Mouse (Mus musculus) layer of hippocampus, adult 9-11 months (tissue): ENCODE data around the gene Ssc4d.

ENCODE experiments used
- DNase-seq: peaks from one replicate; pipeline ENCODE4 v3.0.0; 2022

Gene Ssc4d

DNA sequence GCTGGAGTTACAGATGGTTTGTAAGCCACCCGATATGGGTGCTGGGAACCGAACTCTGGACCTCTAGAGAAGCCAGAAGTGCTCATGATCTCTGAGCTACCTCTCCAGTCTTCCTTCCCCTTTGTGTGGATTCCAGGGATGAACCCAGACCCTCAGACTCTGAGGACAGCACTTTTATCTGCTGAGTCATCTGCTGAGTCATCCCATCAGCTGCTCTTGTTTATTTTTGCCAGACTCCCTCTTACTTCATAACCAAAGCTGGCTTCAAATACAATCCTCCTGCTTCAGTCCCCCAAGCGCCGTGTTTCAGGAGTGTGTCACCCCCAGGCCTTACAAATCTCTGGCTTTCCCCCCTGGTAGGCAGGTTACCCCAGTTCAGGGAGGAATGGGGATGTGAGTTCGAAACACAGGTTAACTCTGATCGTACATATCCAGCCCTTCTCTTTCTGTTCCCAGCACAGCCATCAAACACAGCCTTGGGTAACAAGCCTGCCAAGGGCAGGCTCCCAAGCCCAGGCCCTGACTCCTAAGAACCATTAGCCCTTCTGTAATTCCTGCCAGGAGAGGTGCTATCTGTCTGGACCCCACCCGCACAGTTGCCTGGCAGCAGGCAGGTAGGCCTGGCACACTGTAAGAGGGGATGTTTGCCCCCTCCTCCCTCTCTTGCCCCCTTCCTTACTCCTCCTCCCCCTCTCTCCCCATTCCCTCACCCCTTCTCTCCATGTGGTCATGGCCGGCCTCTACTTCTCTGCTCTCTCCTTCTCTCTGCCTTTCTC lies 1.8 kb upstream of the Ssc4d start:
- no peak for DNase-seq

DNA sequence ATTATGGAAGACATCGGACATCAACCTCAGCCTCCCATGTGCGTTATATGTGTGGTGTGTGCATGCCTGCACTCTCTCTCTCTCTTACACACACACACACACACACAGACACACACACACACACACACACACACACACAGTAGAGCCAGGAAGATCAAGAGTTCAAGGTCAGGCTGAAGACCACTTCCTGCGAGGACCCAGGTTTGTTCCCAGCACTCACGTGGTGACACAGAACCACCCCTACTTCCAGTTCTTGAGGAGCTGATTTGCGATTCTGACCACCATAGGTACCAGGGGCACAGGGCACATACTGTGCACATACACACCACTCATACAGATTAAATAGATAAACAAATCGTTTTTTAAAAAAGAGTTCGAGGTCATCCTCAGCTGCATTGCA lies 2.5 kb downstream of the Ssc4d start:
- no peak for DNase-seq

GRCm38 (mm10) chr5:135970247-135970646 lies 4.1 kb downstream of the Ssc4d start:
- DNase-seq, result no peak

- no peak for DNase-seq
Measured at GRCm38 (mm10) chr5:135968781-135969180, 5.5 kb downstream of the Ssc4d start.

DNA sequence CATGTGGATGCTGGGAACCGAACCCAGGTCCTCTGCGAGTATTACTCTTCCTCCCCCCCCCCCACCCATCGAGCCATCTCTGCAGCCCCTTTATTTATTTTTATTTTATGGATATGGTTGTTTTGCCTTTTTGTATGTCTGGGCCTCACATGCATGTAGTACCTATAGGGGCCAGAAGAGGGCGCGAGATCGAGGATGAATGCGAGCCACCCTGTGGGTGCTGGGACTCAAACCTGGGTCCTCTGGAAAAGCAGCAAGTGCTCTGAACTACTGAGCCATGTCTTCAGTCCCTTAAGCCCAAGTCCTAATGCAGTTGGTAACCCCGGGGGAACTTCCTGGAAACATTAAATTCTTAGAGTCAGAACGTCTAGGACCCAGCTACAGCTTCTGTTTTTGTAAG lies 7.5 kb downstream of the Ssc4d start:
- DNase-seq, result no peak

DNA sequence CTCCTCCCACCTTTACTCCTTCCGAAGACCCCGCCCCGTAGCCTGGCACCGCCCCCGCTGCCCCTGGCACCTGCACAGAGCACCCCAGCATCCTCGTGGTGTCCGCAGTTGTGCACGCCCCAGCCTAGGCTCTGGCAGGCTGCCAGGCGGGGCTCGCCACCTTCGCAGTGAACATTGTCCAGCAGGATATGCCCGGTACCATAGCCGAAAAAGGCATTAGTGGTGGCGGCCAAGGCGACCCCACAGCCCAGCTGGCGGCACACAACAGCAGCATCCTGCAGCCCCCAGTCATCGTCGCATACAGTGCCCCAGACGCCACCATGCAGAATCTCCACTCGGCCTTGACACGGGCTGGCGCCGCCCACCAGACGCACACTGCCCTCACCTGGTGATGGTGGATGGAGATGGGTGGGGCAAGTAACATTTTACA lies 8.8 kb downstream of the Ssc4d start:
- DNase-seq, result no peak

DNA sequence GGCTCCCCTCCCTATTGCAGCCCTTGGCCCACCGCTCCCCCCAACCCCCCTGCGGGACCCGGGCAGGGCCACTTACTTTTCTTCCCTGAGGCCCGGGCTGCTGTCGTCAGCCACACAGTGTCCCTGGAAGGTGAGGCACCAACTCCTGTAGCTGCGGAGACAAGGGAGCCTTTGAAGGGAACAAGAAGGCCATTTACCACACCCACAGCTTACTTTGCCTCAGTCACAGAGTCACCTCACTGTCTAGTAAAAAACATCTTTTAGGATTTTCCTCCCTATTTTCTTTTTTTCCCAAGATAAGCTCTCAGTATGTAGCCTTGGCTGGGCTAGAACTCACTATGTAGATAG lies 11.1 kb downstream of the Ssc4d start:
- DNase-seq, result no peak

DNA sequence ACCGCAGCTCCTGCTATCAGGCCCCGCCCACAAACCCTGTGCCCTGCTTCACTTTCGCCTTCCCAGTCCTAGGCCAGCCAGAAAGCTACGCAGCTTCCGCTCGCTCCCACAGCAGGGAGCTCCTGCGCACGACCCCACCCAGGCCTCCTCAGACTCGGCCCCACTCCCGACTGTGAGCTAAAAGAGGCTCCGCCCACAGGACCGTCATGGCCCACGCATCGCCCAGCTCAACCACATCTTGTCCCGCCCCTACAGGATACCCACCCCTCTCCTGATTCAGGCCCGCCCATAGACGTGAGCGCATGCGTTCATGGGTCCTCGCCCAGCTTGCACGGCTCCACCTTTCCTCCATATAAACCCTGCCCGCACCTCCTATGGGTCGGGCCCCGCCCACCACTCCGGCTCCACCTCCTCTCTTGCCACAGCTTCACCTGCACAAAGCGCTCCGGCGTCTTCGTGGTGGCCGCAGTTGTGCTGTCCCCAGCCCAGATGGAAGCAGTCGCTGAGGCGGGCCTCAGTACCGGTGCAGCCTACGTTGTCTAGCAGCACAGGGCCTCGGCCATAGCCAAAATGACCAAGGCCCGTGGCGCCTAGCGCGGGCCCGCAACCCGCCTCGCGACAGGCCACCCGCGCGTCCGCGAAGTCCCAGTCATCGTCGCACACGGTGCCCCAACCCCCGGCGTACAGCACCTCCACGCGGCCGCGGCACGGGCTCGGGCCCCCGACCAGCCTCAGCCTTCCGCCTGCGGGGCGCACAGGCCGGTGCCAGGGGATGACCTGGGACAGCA lies 11.6 kb downstream of the Ssc4d start:
- peak; percentile 99 for DNase-seq

GRCm38 (mm10) chr5:135962125-135962491 lies 12.2 kb downstream of the Ssc4d start:
- DNase-seq, result no peak

DNA sequence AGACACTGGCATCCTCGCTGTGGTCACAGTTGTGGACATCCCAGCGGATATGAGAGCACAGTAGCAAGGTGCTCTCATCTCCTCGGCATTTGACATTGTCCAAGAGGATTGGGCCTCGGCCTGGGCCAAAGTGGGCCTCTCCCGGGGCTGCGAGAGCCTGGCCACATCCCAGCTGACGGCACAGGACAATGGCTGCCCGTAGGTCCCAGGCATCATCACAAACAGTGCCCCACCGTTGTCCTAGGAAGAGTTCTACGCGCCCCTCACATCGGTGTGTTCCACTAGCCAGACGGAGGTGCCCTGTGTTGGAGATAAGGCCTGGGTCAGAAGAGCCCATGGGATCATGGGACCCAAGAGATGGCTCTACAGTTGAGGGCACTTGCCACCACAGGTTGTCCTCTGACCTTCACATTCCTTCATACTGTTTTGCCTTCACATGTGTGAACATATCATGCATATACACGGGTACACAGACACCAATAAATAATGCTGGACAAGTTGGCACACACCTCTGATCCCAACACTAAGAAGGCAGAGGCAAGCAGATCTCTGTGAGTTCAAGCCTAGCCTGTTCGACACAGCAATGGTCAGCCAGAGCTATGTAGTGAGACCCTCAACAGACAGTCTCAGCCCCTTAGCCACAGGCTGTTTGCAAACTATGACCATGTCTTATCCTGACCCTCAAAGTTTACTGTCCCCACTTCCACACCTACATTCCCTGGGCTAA lies 13.3 kb downstream of the Ssc4d start:
- no peak for DNase-seq

GRCm38 (mm10) chr5:135959911-135960310 lies 14.4 kb downstream of the Ssc4d start:
- DNase-seq, result no peak

DNA sequence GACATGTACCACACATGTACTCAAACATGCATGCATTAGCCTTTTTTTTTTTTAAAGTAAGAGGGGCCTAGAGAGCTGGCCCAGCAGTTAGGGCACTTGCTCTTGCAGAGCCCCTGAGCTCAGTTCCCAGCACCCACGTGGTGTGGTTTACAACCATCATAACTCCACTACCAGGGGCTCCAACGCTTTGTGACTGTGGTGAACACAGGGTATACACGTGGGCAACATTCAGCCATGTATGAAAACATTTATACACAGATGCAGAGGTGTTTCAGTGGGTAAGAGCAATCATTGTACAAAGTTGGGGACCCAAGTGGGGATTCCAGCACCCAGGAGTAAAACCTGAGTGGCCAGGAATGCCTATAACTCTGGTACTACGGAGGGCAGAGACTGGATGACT lies 16.0 kb downstream of the Ssc4d start:
- DNase-seq, result no peak

DNA sequence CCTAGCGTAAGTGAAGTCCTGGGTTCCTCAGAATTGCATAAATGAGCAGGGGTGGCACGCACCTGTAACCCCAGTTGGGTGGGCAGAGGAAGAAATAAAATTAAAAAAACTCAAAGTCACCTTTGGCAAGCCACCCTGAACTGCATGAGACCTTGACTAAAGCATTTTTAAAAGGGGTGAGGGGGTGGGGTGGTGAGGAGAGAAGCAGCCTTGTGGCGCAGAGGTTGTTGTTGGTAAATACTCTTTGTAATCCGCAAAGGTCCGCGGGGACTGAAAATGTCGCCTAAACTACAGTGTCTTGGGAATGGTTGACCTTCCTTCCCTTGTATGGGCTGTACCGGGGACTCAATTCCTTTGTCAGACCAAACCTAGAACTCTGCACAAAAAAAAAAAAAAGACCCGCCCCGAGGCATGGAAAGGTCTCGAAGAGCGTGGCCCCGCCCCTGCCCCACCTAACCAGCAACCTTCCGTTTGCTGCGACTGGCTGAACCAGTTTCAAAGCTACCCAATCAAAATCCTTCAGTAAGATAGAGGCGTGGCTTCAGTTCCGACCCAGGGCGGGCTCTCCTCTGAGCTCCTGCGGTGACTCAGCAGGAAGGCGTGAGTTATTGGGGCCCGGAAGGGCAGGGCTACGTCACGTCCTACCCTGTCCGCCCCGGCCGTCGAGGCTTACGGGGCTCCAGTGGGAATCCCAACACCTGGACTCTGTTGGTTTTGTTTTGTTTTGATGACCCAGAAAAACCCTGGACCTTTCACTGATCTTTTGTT lies 16.9 kb downstream of the Ssc4d start:
- DNase-seq, result peak; percentile 98

- no peak for DNase-seq
Measured at GRCm38 (mm10) chr5:135956300-135957206, 17.8 kb downstream of the Ssc4d start.

- no peak for DNase-seq
Measured at GRCm38 (mm10) chr5:135952830-135953229, 21.5 kb downstream of the Ssc4d start.

- no peak for DNase-seq
Measured at GRCm38 (mm10) chr5:135951660-135952059, 22.7 kb downstream of the Ssc4d start.

- DNase-seq, result no peak
Measured at GRCm38 (mm10) chr5:135950710-135951412, 23.5 kb downstream of the Ssc4d start.

DNA sequence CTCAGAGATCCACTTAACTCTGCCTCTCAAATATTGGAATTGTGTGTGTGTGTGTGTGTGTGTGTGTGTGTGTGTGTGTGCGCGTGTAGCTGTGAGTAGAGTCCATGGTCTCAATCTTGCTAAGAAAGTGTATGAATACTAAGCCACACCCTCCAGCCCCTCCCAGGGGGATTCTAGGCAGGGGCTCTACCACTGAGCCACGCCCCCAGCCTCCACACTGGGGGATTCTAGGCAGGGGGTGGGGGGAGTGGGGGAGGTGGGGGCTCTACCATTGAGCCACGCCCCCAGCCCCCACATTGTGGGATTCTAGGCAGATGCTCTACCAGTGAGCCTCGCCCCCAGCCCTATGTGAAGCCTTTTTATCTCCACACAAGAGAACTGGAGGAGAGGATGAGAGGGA lies 27.7 kb downstream of the Ssc4d start:
- DNase-seq, result no peak

GRCm38 (mm10) chr5:135945916-135946408 lies 28.4 kb downstream of the Ssc4d start:
- no peak for DNase-seq

GRCm38 (mm10) chr5:135942710-135943109 lies 31.6 kb downstream of the Ssc4d start:
- no peak for DNase-seq

DNA sequence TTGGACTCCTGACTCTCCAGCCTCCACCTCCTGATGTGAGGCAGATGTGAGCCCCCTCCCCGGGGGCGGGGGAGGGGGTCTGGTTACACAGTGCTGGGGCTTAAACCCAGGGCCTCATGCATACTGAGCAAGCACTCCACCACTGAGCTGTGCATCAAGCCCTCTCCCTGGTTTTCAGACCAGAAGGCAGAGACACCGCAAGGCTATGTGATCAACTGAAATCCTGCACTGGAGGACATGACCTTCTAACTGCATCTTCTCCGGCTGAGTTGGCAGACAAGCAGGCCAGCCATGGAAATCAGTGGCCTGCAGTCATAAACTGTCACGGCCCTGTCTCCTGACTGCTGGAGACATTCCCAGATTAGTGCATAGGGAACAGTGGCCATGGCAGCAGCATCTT lies 33.7 kb downstream of the Ssc4d start:
- no peak for DNase-seq
